Mouse (Mus musculus) embryonic facial prominence, embryonic 15.5 days (tissue): ENCODE measurements around the gene Atp8b3. TPM values are rescaled to one million over a fixed set of nuclear protein-coding genes. Genes with fewer than 3 reads are reported as not detected.

Experiments used
- ATAC-seq: fragments of 200-750 bp; cut with Nextera tagmentation; 2 replicates; pipeline ENCODE4 v1.8.0; 2017; ENCODE audit warnings: low read depth, moderate TSS enrichment; ENCODE audit not compliant: insufficient number of reproducible peaks, low FRiP score, low TSS enrichment
- H3K27ac ChIP-seq: fragments of 300-500 bp; sonication (generic); replicated peaks from 2 replicates; pipeline ENCODE4 v1.5.1; 2015; ENCODE audit warnings: mild to moderate bottlenecking, inconsistent platforms
- H3K27me3 ChIP-seq: fragments of 300-500 bp; sonication (generic); 2 replicates; pipeline ENCODE4 v1.6.1; 2015; ENCODE audit warnings: inconsistent platforms
- H3K36me3 ChIP-seq: fragments of 300-500 bp; sonication (generic); 2 replicates; pipeline ENCODE4 v1.6.1; 2015; ENCODE audit warnings: mild to moderate bottlenecking, inconsistent platforms
- H3K4me1 ChIP-seq: fragments of 300-500 bp; sonication (generic); 2 replicates; pipeline ENCODE4 v1.6.1; 2015; ENCODE audit warnings: inconsistent platforms
- H3K4me2 ChIP-seq: fragments of 300-500 bp; sonication (generic); replicated peaks from 2 replicates; pipeline ENCODE4 v1.6.1; 2015; ENCODE audit warnings: mild to moderate bottlenecking, inconsistent platforms
- H3K4me3 ChIP-seq: fragments of 300-500 bp; sonication (generic); replicated peaks from 2 replicates; pipeline ENCODE4 v1.5.1; 2015; ENCODE audit warnings: mild to moderate bottlenecking, inconsistent platforms
- H3K9ac ChIP-seq: fragments of 300-500 bp; sonication (generic); 2 replicates; pipeline ENCODE4 v1.6.1; 2015; ENCODE audit warnings: inconsistent platforms
- H3K9me3 ChIP-seq: fragments of 300-500 bp; sonication (generic); replicated peaks from 2 replicates; pipeline ENCODE4 v1.6.1; 2016; ENCODE audit warnings: inconsistent platforms
- WGBS: fragments of 180-500 bp; shearing (Covaris S2); methylation state at CpG from one replicate; pipeline ENCODE4 v1.1.7; 2015; 5-methylcytosine and 5-hydroxymethylcytosine counted together
- polyA plus RNA-seq: library from polyadenylated mRNA; unstranded; fragments of >200 nt; fragmentation: Nextera tagmentation; extraction: Ambion mirVana; gene quantifications from 2 replicates; pipeline ENCODE4 v1.2.1, GENCODE M21; 2015

The Atp8b3 gene
- polyA plus RNA-seq, 1 experiment from 2014 or later: 0.28 TPM

DNA sequence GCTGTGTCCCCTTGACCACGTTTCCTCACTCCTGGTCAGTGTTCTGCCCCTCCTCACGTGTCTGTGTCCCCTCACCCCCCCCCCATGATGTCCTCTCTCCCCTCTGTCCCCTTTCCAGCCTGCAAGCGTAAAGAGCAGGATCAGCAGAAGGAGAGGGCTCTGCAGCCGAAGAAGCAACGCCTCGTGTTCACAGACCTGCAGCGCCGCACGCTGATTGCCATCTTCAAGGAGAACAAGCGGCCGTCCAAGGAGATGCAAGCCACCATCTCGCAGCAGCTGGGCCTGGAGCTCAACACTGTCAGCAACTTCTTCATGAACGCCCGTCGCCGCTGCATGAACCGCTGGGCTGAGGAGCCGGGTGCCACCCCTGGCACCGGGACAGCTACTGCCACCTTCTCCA is 25.2 kb downstream of the Atp8b3 start:
- Histone ChIP-seq H3K4me2 (peak overlapping the region; percentile 12; the same call in 1 of the 2 replicates), H3K9ac (no peak overlapping the region), H3K27me3 (peaks cover 54% of the 10 kb centered on the region), H3K27ac (no peak overlapping the region), H3K4me3 (0 out of 2 replicates have a peak overlapping the region, but pooled peaks have one; percentile 1), H3K36me3 (no peaks in the 10 kb centered on the region), H3K9me3 (no peaks in the 10 kb centered on the region), H3K4me1 (peaks cover 15% of the 10 kb centered on the region; the same call in 1 of the 2 replicates)
- WGBS: 5% methylated on average over 19 of the region's 19 CpGs
- ATAC-seq: no peak

GRCm38 (mm10) chr10:80510273-80510660 is 28.7 kb downstream of the Atp8b3 start:
- Histone ChIP-seq H3K4me2 (peak overlapping the region; percentile 60; the same call in 1 of the 2 replicates), H3K4me1 (peaks cover 15% of the 10 kb centered on the region; the same call in 1 of the 2 replicates), H3K9ac (no peak overlapping the region), H3K4me3 (no peak overlapping the region), H3K27me3 (peaks cover 73% of the 10 kb centered on the region), H3K36me3 (no peaks in the 10 kb centered on the region), H3K27ac (no peak overlapping the region), H3K9me3 (no peaks in the 10 kb centered on the region)
- 39% methylated on average over 10 of the region's 10 CpGs for WGBS
- ATAC-seq: no peak

DNA sequence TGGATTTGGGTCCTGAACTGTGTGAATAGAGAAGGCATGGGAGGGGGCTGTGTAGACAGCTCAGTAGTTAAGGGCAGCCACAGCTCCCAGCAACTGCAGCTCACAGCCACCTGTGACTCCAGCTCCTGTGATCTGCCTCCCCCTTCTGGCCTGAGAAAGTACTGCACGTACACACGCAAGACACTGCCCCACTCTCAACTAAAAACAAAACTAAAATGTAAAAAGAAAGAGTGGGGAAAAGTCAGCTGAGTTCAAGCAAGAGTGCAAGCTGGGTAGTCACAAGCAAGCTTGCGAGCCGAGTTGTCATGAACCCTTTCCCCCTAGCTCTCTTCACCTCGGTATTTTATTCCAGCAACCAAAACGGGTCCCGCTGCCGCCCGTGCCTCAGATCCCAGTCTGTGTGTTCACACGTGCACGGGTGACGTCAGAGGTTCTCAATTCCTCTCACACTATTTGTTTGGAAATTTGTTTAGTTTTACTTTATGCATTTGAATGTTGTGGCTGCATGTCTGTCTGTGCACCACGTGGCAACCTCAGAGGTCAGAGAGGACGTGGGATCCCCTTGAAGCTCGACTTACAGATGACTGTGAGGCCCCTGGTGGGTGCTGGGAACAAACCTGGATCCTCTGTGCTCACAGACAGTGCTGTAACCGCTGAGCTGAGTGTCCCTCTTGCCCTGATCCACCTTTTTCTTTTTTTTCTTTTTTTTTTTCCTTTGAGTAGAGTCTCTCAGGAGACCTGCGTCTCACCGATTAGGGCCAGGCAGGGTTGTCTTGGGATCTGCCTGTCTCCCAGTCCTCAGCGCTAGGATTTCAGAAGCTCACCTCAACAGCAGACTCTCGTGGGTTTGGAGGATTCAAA is 29.3 kb downstream of the Atp8b3 start:
- Histone ChIP-seq H3K27ac (no peak overlapping the region), H3K4me1 (peaks cover 15% of the 10 kb centered on the region; the same call in 1 of the 2 replicates), H3K4me2 (peak overlapping the region; percentile 60), H3K9me3 (no peaks in the 10 kb centered on the region), H3K4me3 (peak overlapping the region; percentile 41), H3K27me3 (peaks cover 73% of the 10 kb centered on the region), H3K36me3 (no peaks in the 10 kb centered on the region), H3K9ac (0 out of 2 replicates have a peak overlapping the region, but pooled peaks have one; percentile 16)
- ATAC-seq: peak; percentile 75
- WGBS: 10% methylated on average over 20 of the region's 20 CpGs

DNA sequence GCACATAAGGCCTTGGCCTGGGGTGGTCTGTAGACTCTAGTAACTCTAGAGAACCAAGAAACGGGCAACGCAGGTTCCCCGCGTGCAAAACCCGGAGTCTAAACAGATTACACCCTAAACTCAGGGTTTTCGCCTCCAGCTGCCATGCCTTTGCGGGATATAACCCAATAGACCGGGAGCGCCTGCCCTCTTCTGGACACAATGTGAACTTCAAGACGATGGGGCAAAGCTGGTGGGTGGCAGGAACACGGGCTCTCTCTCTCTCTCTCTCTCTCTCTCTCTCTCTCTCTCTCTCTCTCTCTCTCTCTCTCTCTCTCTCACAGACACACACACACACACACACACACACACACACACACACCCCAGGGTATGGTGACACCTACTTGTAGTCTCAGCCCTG is 32.7 kb downstream of the Atp8b3 start:
- whole genome bisulfite sequencing: 0% methylated on average over 10 of the region's 11 CpGs
- H3K27ac ChIP-seq: no peak overlapping the region

DNA sequence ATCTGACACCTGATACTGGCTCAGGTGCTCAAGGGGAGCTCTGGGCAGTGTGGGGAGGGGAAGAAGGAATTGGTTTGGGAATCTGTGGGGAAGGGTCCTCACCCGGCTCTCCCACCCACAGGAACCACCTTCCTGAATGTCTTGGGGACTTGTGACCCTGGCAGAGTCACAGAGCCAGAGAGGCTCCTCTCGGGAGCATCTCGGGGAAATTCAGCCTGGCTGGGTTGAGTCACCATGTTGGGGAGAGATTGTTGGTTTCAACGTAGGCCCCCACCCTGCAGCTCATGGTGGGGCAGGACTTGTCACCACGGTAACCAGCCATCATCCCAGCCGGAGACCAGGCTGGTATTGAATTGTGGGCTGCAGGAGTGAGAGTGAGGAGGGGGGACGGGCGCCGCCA is 34.2 kb downstream of the Atp8b3 start:
- Histone ChIP-seq H3K27me3 (peaks cover 79% of the 10 kb centered on the region), H3K4me2 (no peak overlapping the region), H3K9ac (no peak overlapping the region), H3K27ac (no peak overlapping the region), H3K4me3 (no peak overlapping the region), H3K36me3 (no peaks in the 10 kb centered on the region), H3K9me3 (no peaks in the 10 kb centered on the region), H3K4me1 (peaks cover 13% of the 10 kb centered on the region)
- WGBS: 2% methylated on average over 9 of the region's 9 CpGs
- ATAC-seq: no peak

More for the DNA sequence above, 32.7 kb downstream of the Atp8b3 start:
- Histone ChIP-seq H3K36me3 (no peaks in the 10 kb centered on the region), H3K9ac (no peak overlapping the region), H3K4me3 (no peak overlapping the region), H3K4me2 (no peak overlapping the region), H3K9me3 (no peaks in the 10 kb centered on the region), H3K4me1 (peaks cover 19% of the 10 kb centered on the region), H3K27me3 (peaks cover 73% of the 10 kb centered on the region)
- no peak for ATAC-seq

- H3K27me3 ChIP-seq: peaks cover 84% of the 10 kb centered on the region
- no peak overlapping the region for H3K4me3 ChIP-seq
- no peak overlapping the region for H3K27ac ChIP-seq
- H3K9ac ChIP-seq: no peak overlapping the region
- H3K36me3 ChIP-seq: no peaks in the 10 kb centered on the region
- H3K4me1 ChIP-seq: peaks cover 10% of the 10 kb centered on the region
- 3% methylated on average over 27 of the region's 27 CpGs for WGBS
- H3K9me3 ChIP-seq: no peaks in the 10 kb centered on the region
- no peak overlapping the region for H3K4me2 ChIP-seq
- ATAC-seq: no peak
Measured at GRCm38 (mm10) chr10:80503599-80504220, 35.2 kb downstream of the Atp8b3 start.

DNA sequence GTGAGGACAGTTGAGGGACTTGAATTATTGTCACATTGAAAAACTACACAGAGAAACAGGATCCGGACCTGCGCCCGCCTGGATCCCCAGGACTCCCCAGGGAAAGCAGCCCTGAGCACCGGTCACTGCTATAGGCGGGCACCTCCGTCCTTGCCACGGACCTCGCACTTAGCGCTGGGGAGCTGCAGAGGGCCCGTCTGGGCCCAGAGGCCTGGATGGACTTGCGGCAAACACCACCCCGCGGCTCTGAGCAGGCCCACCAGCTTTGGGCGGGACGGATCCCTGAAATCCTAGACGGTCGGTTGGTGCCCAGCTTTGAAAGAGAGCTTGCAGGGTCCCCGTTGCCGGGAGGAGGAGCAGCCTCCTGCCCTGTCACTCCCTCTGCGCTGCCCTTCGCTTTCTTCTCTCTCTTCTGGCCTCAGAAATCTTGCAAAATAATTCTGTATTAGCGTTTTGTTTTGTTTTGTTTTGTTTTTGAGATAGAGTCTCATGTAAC is 36.1 kb downstream of the Atp8b3 start:
- WGBS: 2% methylated on average over 22 of the region's 22 CpGs

GRCm38 (mm10) chr10:80502291-80502690 is 36.6 kb downstream of the Atp8b3 start:
- Histone ChIP-seq H3K4me3 (no peak overlapping the region), H3K4me2 (no peak overlapping the region), H3K27ac (no peak overlapping the region), H3K36me3 (no peaks in the 10 kb centered on the region), H3K9ac (no peak overlapping the region), H3K27me3 (peaks cover 89% of the 10 kb centered on the region), H3K9me3 (no peaks in the 10 kb centered on the region), H3K4me1 (peaks cover 10% of the 10 kb centered on the region)
- under 1% methylated on average over 7 of the region's 7 CpGs for WGBS
- no peak for ATAC-seq

More for the DNA sequence above, 36.1 kb downstream of the Atp8b3 start:
- no peak overlapping the region for H3K27ac ChIP-seq
- no peaks in the 10 kb centered on the region for H3K9me3 ChIP-seq
- H3K4me1 ChIP-seq: peaks cover 10% of the 10 kb centered on the region
- no peaks in the 10 kb centered on the region for H3K36me3 ChIP-seq
- H3K9ac ChIP-seq: no peak overlapping the region
- no peak for ATAC-seq
- peaks cover 88% of the 10 kb centered on the region for H3K27me3 ChIP-seq
- no peak overlapping the region for H3K4me3 ChIP-seq
- H3K4me2 ChIP-seq: no peak overlapping the region

DNA sequence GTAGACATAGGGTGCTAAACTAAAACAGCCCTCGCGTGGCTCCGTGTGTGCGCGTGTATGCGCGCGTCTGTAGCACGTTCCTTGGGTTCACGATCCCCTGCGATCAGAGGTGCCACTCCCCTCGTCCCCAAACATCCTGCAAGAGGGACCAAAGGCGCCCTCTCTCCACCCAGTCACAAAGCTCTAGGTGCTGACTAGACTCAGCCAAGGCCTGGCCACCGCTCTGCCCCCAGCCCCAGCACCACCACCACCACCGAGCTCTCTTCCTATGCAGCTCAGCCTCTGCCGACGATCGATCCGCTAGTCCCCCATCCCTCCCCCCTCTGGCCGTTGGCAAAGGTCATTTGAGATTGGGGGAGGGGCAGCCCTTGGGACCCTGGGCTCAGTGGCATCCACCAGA is 42.5 kb downstream of the Atp8b3 start:
- Histone ChIP-seq H3K4me1 (peaks cover 27% of the 10 kb centered on the region), H3K9me3 (no peaks in the 10 kb centered on the region), H3K4me3 (0 out of 2 replicates have a peak overlapping the region, but pooled peaks have one; percentile 48), H3K9ac (no peak overlapping the region), H3K27ac (no peak overlapping the region), H3K27me3 (peaks cover 98% of the 10 kb centered on the region), H3K4me2 (no peak overlapping the region), H3K36me3 (no peaks in the 10 kb centered on the region)
- ATAC-seq: no peak
- WGBS: 1% methylated on average over 20 of the region's 20 CpGs

- WGBS: under 1% methylated on average over 34 of the region's 35 CpGs
- no peaks in the 10 kb centered on the region for H3K36me3 ChIP-seq
- no peak for ATAC-seq
- peaks cover 33% of the 10 kb centered on the region for H3K4me1 ChIP-seq
- no peak overlapping the region for H3K27ac ChIP-seq
- H3K27me3 ChIP-seq: peaks cover 98% of the 10 kb centered on the region
- no peaks in the 10 kb centered on the region for H3K9me3 ChIP-seq
- H3K4me3 ChIP-seq: peak overlapping the region; percentile 48
- H3K4me2 ChIP-seq: peak overlapping the region; percentile 87
- H3K9ac ChIP-seq: no peak overlapping the region
Measured at GRCm38 (mm10) chr10:80495901-80496300, 43.0 kb downstream of the Atp8b3 start.

DNA sequence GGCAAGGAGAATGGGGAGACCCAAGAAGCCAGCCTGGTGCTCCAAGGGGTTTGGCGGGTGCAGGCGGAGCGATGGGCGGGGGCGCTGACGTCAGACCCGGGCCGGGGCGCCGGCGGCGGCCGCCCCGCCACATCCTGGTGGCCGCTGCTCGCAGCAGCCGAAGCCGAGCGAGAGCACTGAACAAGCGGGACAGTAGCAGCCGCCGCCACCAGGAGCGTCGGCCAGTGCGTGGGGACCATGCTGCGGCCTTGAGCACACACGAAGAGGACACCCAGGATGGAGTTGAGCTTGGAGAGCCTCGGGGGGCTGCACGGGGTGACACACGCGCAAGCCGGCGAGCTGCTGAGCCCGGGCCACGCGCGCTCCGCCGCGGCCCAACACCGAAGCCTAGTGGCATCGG is 44.2 kb downstream of the Atp8b3 start, which contains the start of gene Onecut3:
Gene Onecut3 (plus strand): TSS at position 104 of the 400 bp plus-strand sequence.
- WGBS: under 1% methylated on average over 28 of the region's 42 CpGs

More for the DNA sequence above, 44.2 kb downstream of the Atp8b3 start, which contains the start of gene Onecut3:
- Histone ChIP-seq H3K27me3 (peaks cover 98% of the 10 kb centered on the region), H3K9ac (peak within 1 kb of the TSS; percentile 24; the same call in 1 of the 2 replicates), H3K4me3 (peak within 1 kb of the TSS; percentile 48), H3K27ac (no peak within 1 kb of the TSS), H3K36me3 (no peaks in the 10 kb centered on the region), H3K4me1 (peaks cover 39% of the 10 kb centered on the region), H3K9me3 (no peaks in the 10 kb centered on the region), H3K4me2 (peak within 1 kb of the TSS; percentile 87)
- 0 out of 2 replicates have a peak, but pooled peaks have one; percentile 7 for ATAC-seq
